Mouse (Mus musculus) midbrain, postnatal 0 days (tissue): ENCODE measurements at regions not wholly inside any gene's neighbourhood (a gene's known extent, or its start where the extent isn't known, plus 50 kb on each side); places are given as distances from the start of the nearest gene placed in this dataset.

Experiments
- ATAC-seq: fragments of 200-750 bp; cut with Nextera tagmentation; 2 replicates; pipeline ENCODE4 v1.8.0; 2017; ENCODE audit warnings: moderate number of reproducible peaks, mild to moderate bottlenecking, moderate TSS enrichment, moderate library complexity; ENCODE audit not compliant: low FRiP score
- DNase-seq: peaks from one replicate; pipeline ENCODE4 v3.0.0-alpha.2; 2015; ENCODE audit warnings: low spot score
- H3K27ac ChIP-seq: fragments of 300-500 bp; sonication (generic); 2 replicates; pipeline ENCODE4 v1.5.1; 2014; ENCODE audit warnings: low read depth, mild to moderate bottlenecking, low read length, mixed read lengths
- H3K27me3 ChIP-seq: fragments of 300-500 bp; sonication (generic); 2 replicates; pipeline ENCODE4 v1.6.1; 2014; ENCODE audit warnings: low read length, control low read depth, mixed read lengths; ENCODE audit not compliant: insufficient read depth
- H3K36me3 ChIP-seq: fragments of 300-500 bp; sonication (generic); 2 replicates; pipeline ENCODE4 v1.6.1; 2014; ENCODE audit warnings: low read length, control low read depth, mixed read lengths; ENCODE audit not compliant: insufficient read depth
- H3K4me1 ChIP-seq: fragments of 300-500 bp; sonication (generic); 2 replicates; pipeline ENCODE4 v1.6.1; 2014; ENCODE audit warnings: mild to moderate bottlenecking, control low read depth, antibody characterized with exemption, low read length, mixed read lengths; ENCODE audit not compliant: insufficient read depth
- H3K4me2 ChIP-seq: fragments of 300-500 bp; sonication (generic); 2 replicates; pipeline ENCODE4 v1.6.1; 2014; ENCODE audit warnings: low read depth, mild to moderate bottlenecking, low read length, mixed read lengths; ENCODE audit not compliant: poor library complexity, severe bottlenecking
- H3K4me3 ChIP-seq: fragments of 300-500 bp; sonication (generic); 2 replicates; pipeline ENCODE4 v1.5.1; 2014; ENCODE audit warnings: low read depth, mild to moderate bottlenecking, low read length, moderate library complexity
- H3K9ac ChIP-seq: fragments of 300-500 bp; sonication (generic); replicated peaks from 2 replicates; pipeline ENCODE4 v1.6.1; 2014; ENCODE audit warnings: mild to moderate bottlenecking, low read length, moderate library complexity, mixed read lengths; ENCODE audit not compliant: poor library complexity, severe bottlenecking
- H3K9me3 ChIP-seq: fragments of 300-500 bp; sonication (generic); 2 replicates; pipeline ENCODE4 v1.6.1; 2016; ENCODE audit warnings: low read length, control low read depth
- CTCF ChIP-seq: IDR thresholded peaks from 2 replicates; pipeline ENCODE4 v1.5.1; 2016; ENCODE audit warnings: antibody characterized with exemption, mild to moderate bottlenecking
- WGBS: fragments of 180-500 bp; shearing (Covaris S2); extraction: QIAGEN DNeasy Blood & Tissue Kit; methylation state at CpG from one replicate; pipeline ENCODE4 v1.1.7; 2014; 5-methylcytosine and 5-hydroxymethylcytosine counted together

DNA sequence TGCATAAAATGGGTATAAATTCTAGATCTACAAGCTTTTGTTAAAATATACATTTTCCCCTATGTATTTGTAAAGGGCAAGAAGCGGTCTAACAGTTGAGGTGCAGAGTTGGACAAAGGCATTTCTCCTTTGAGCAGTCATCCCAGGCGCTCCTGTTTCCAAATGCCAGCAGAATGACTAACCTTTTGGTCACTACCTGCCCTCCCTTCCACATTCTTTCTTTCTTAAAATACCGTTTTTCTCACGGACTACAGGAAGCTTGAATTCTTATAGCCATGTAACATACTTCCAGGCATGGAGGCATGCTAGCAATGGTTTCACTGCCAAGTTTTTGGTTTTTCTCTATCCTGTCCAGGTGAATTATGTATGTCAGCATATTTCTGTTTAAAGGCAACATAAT lies 91.2 kb upstream of the Mocs2 start:
- H3K27ac ChIP-seq: no peak overlapping the region
- DNase-seq (no peak), ATAC-seq (no peak)
- WGBS: 90% methylated on average over 4 of the region's 4 CpGs
- H3K4me1 ChIP-seq: no peaks in the 10 kb centered on the region
- no peaks in the 10 kb centered on the region for H3K27me3 ChIP-seq
- no peak overlapping the region for H3K4me2 ChIP-seq
- H3K36me3 ChIP-seq: no peaks in the 10 kb centered on the region
- no peak for TF ChIP-seq CTCF
- H3K4me3 ChIP-seq: no peak overlapping the region
- H3K9me3 ChIP-seq: no peaks in the 10 kb centered on the region
- no peak overlapping the region for H3K9ac ChIP-seq

GRCm38 (mm10) chr13:114735066-114735465 lies 83.0 kb upstream of the Mocs2 start:
- Histone ChIP-seq H3K27me3 (no peaks in the 10 kb centered on the region), H3K4me2 (no peak overlapping the region), H3K36me3 (no peaks in the 10 kb centered on the region), H3K27ac (no peak overlapping the region), H3K4me1 (no peaks in the 10 kb centered on the region), H3K9ac (no peak overlapping the region), H3K9me3 (no peaks in the 10 kb centered on the region), H3K4me3 (no peak overlapping the region)
- ATAC-seq: no peak
- DNase-seq: no peak
- 94% methylated on average over 7 of the region's 7 CpGs for WGBS
- no peak for TF ChIP-seq CTCF

DNA sequence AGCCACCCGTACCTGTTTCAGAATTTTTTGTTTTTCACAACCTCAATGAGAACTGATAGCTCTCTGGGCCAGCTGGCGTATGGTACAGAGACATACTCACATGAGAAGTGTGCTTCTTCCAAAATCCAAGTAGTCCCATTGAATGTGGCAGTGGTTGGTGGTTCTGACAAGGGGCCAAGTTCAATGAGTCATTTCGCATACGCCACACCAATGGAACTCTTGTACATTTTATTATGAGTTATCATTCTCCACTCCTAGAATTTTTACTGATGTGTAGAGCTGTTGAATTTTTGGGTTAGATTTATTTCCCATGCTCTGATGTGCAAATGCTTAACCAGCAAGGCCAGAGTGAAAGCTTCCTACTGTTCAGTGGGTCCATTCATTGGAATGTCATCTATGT lies 82.0 kb upstream of the Mocs2 start:
- Histone ChIP-seq H3K4me2 (no peak overlapping the region), H3K27ac (no peak overlapping the region), H3K9ac (no peak overlapping the region), H3K36me3 (no peaks in the 10 kb centered on the region), H3K27me3 (no peaks in the 10 kb centered on the region), H3K4me3 (no peak overlapping the region), H3K4me1 (no peaks in the 10 kb centered on the region), H3K9me3 (no peaks in the 10 kb centered on the region)
- ATAC-seq (no peak), DNase-seq (no peak)
- TF ChIP-seq CTCF: no peak
- WGBS: 94% methylated on average over 4 of the region's 4 CpGs

DNA sequence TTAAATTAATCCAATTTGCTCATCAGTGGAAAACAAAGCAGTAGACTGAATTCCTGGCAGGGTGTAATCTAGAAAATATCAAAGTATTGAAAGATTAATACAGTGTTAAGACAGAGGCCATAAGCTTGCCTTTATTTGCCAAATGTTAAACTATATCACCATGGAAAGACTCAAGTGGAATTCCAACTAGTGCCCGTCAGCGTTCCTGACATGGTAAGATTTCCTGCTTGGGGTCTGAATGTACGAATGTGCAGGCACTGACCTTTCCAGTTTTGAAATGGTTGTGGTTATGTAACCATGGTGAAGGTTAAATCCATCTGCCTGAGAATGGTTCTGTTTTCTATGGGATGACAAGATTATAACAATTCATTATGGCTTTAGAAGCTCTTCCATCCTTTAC lies 75.5 kb upstream of the Mocs2 start:
- ATAC-seq: no peak
- H3K4me2 ChIP-seq: no peak overlapping the region
- no peaks in the 10 kb centered on the region for H3K9me3 ChIP-seq
- TF ChIP-seq CTCF: no peak
- DNase-seq: no peak
- WGBS: 48% methylated on average over 3 of the region's 3 CpGs
- H3K27ac ChIP-seq: no peak overlapping the region
- H3K4me3 ChIP-seq: no peak overlapping the region
- H3K36me3 ChIP-seq: no peaks in the 10 kb centered on the region
- no peaks in the 10 kb centered on the region for H3K27me3 ChIP-seq
- no peaks in the 10 kb centered on the region for H3K4me1 ChIP-seq
- H3K9ac ChIP-seq: no peak overlapping the region

GRCm38 (mm10) chr13:114745814-114746213 lies 72.2 kb upstream of the Mocs2 start:
- no peak overlapping the region for H3K4me2 ChIP-seq
- no peak for ATAC-seq
- DNase-seq: no peak
- H3K4me1 ChIP-seq: no peaks in the 10 kb centered on the region
- no peaks in the 10 kb centered on the region for H3K9me3 ChIP-seq
- H3K27me3 ChIP-seq: no peaks in the 10 kb centered on the region
- no peak for TF ChIP-seq CTCF
- no peaks in the 10 kb centered on the region for H3K36me3 ChIP-seq
- no peak overlapping the region for H3K27ac ChIP-seq
- no peak overlapping the region for H3K9ac ChIP-seq
- 82% methylated on average over 2 of the region's 2 CpGs for WGBS
- no peak overlapping the region for H3K4me3 ChIP-seq

DNA sequence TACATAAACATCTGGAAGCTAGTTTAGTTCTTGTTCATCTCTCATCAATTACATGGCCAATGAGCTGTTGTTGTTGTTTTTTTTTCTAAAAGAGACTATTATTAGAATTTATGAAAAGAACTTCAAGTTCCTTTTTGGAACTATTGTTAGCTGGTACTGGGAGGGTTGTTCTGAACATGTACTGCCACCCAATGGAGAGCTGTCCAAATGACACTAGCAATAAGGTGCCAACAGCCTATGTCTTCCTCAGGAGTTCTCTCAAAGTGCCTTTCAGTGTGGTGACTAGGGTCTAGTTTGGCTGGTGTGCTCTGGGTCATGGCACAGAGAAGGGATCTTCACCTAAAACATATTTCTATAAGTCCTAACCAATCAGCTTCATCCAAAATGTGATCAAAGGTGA lies 60.6 kb upstream of the Mocs2 start:
- no peaks in the 10 kb centered on the region for H3K9me3 ChIP-seq
- no peak overlapping the region for H3K27ac ChIP-seq
- H3K36me3 ChIP-seq: no peaks in the 10 kb centered on the region
- no peaks in the 10 kb centered on the region for H3K27me3 ChIP-seq
- DNase-seq (peak; percentile 65), ATAC-seq (no peak)
- TF ChIP-seq CTCF: peak; percentile 71
- H3K4me1 ChIP-seq: no peaks in the 10 kb centered on the region
- H3K4me2 ChIP-seq: no peak overlapping the region
- no peak overlapping the region for H3K9ac ChIP-seq
- H3K4me3 ChIP-seq: no peak overlapping the region

GRCm38 (mm10) chr13:114759886-114760285 lies 58.1 kb upstream of the Mocs2 start:
- H3K27me3 ChIP-seq: no peaks in the 10 kb centered on the region
- 75% methylated on average over 1 of the region's 1 CpGs for WGBS

More at GRCm38 (mm10) chr13:114759886-114760285, 58.1 kb upstream of the Mocs2 start:
- Histone ChIP-seq H3K36me3 (no peaks in the 10 kb centered on the region), H3K4me2 (no peak overlapping the region), H3K27ac (no peak overlapping the region), H3K9ac (no peak overlapping the region), H3K4me3 (no peak overlapping the region), H3K4me1 (no peaks in the 10 kb centered on the region), H3K9me3 (no peaks in the 10 kb centered on the region)
- no peak for TF ChIP-seq CTCF
- DNase-seq (no peak), ATAC-seq (no peak)
